Mouse (Mus musculus): Measurements from ENCODE around the gene Pwp2. TPM values are rescaled to one million over a fixed set of nuclear protein-coding genes. Genes with fewer than 3 reads are reported as not detected.
A peak's percentile ranks its signal among the peaks of the same experiment; 100 is the strongest.
"Not testable (repeated sequence)": the region's sequence is repeated elsewhere in the genome, so short reads cannot be mapped to it uniquely, and the experiment has no call there.

Gene Pwp2
- polyA plus RNA-seq, 1 experiment from 2014 or later, result 20.9 TPM

- Histone ChIP-seq H3K9me3 (replicated peaks) (no peaks in the 10 kb centered on the region), H3K4me3 (no peak overlapping the region), H3K9ac (no peak overlapping the region), H3K4me2 (replicated peaks) (peak overlapping the region; percentile 33), H3K27me3 (no peaks in the 10 kb centered on the region), H3K4me1 (peaks cover 9% of the 10 kb centered on the region), H3K27ac (no peak overlapping the region), H3K36me3 (no peaks in the 10 kb centered on the region)
- WGBS, result 17% methylated on average over 14 of the region's 14 CpGs
- ATAC-seq (ENCODE audit: low FRiP score), result peak; percentile 48
Observed at GRCm38 (mm10) chr10:78134975-78135798, 49.8 kb downstream of the Pwp2 start.

- H3K27me3 ChIP-seq, result no peaks in the 10 kb centered on the region
- no peak for ATAC-seq (ENCODE audit: low FRiP score)
- H3K4me3 ChIP-seq, result no peak overlapping the region
- H3K9me3 ChIP-seq (replicated peaks), result no peaks in the 10 kb centered on the region
- H3K36me3 ChIP-seq, result no peaks in the 10 kb centered on the region
- no peak overlapping the region for H3K9ac ChIP-seq
- no peak overlapping the region for H3K27ac ChIP-seq
- H3K4me1 ChIP-seq, result peaks cover 9% of the 10 kb centered on the region
- WGBS, result 71% methylated on average over 4 of the region's 4 CpGs
- H3K4me2 ChIP-seq (replicated peaks), result no peak overlapping the region
Observed at GRCm38 (mm10) chr10:78134400-78134799, 50.5 kb downstream of the Pwp2 start.

- no peak for ATAC-seq (ENCODE audit: low FRiP score)
Observed at GRCm38 (mm10) chr10:78129998-78130397, 55.0 kb downstream of the Pwp2 start.

GRCm38 (mm10) chr10:78129423-78129822, 55.5 kb downstream of the Pwp2 start:
- whole genome bisulfite sequencing, result 51% methylated on average over 11 of the region's 11 CpGs
- no peak for ATAC-seq (ENCODE audit: low FRiP score)
- H3K4me2 ChIP-seq (replicated peaks), result no peak overlapping the region
- no peaks in the 10 kb centered on the region for H3K36me3 ChIP-seq
- no peaks in the 10 kb centered on the region for H3K9me3 ChIP-seq (replicated peaks)
- H3K9ac ChIP-seq, result no peak overlapping the region
- H3K27ac ChIP-seq, result no peak overlapping the region
- H3K4me1 ChIP-seq, result no peaks in the 10 kb centered on the region
- no peak overlapping the region for H3K4me3 ChIP-seq
- no peaks in the 10 kb centered on the region for H3K27me3 ChIP-seq

More at GRCm38 (mm10) chr10:78129998-78130397, 55.0 kb downstream of the Pwp2 start:
- Histone ChIP-seq H3K27ac (no peak overlapping the region), H3K4me2 (replicated peaks) (no peak overlapping the region), H3K27me3 (no peaks in the 10 kb centered on the region), H3K9ac (no peak overlapping the region), H3K4me1 (peaks cover 3% of the 10 kb centered on the region), H3K9me3 (replicated peaks) (no peaks in the 10 kb centered on the region), H3K4me3 (no peak overlapping the region), H3K36me3 (no peaks in the 10 kb centered on the region)
- 74% methylated on average over 4 of the region's 4 CpGs for WGBS

- H3K27ac ChIP-seq, result no peak overlapping the region
- no peak overlapping the region for H3K9ac ChIP-seq
- H3K4me1 ChIP-seq, result no peaks in the 10 kb centered on the region
- no peaks in the 10 kb centered on the region for H3K9me3 ChIP-seq (replicated peaks)
- no peaks in the 10 kb centered on the region for H3K36me3 ChIP-seq
- H3K27me3 ChIP-seq, result no peaks in the 10 kb centered on the region
- no peak overlapping the region for H3K4me2 ChIP-seq (replicated peaks)
- H3K4me3 ChIP-seq, result no peak overlapping the region
- WGBS, result 88% methylated on average over 2 of the region's 2 CpGs
- no peak for ATAC-seq (ENCODE audit: low FRiP score)
Observed at GRCm38 (mm10) chr10:78128647-78129046, 56.3 kb downstream of the Pwp2 start.

- no peaks in the 10 kb centered on the region for H3K36me3 ChIP-seq
- H3K4me2 ChIP-seq (replicated peaks), result no peak overlapping the region
- no peak overlapping the region for H3K4me3 ChIP-seq
- ATAC-seq (ENCODE audit: low FRiP score), result no peak
- H3K9me3 ChIP-seq (replicated peaks), result no peaks in the 10 kb centered on the region
- no peaks in the 10 kb centered on the region for H3K27me3 ChIP-seq
- WGBS, result 42% methylated on average over 1 of the region's 1 CpGs
- H3K4me1 ChIP-seq, result no peaks in the 10 kb centered on the region
- no peak overlapping the region for H3K27ac ChIP-seq
- no peak overlapping the region for H3K9ac ChIP-seq
Observed at GRCm38 (mm10) chr10:78127931-78128330, 57.0 kb downstream of the Pwp2 start.

- H3K9ac ChIP-seq, result no peak overlapping the region
- no peak for ATAC-seq (ENCODE audit: low FRiP score)
- WGBS, result 67% methylated on average over 9 of the region's 9 CpGs
- no peak overlapping the region for H3K27ac ChIP-seq
- no peaks in the 10 kb centered on the region for H3K9me3 ChIP-seq (replicated peaks)
- H3K36me3 ChIP-seq, result no peaks in the 10 kb centered on the region
- no peak overlapping the region for H3K4me2 ChIP-seq (replicated peaks)
- H3K27me3 ChIP-seq, result no peaks in the 10 kb centered on the region
- no peaks in the 10 kb centered on the region for H3K4me1 ChIP-seq
- no peak overlapping the region for H3K4me3 ChIP-seq
Observed at GRCm38 (mm10) chr10:78127046-78127870, 57.7 kb downstream of the Pwp2 start.

- Histone ChIP-seq H3K9me3 (replicated peaks) (no peaks in the 10 kb centered on the region), H3K27ac (no peak overlapping the region), H3K4me1 (no peaks in the 10 kb centered on the region), H3K4me3 (no peak overlapping the region), H3K9ac (no peak overlapping the region), H3K4me2 (replicated peaks) (no peak overlapping the region), H3K36me3 (no peaks in the 10 kb centered on the region), H3K27me3 (no peaks in the 10 kb centered on the region)
- no peak for ATAC-seq (ENCODE audit: low FRiP score)
- WGBS, result 93% methylated on average over 5 of the region's 5 CpGs
Observed at GRCm38 (mm10) chr10:78126311-78126710, 58.6 kb downstream of the Pwp2 start.

GRCm38 (mm10) chr10:78125061-78125460, 59.9 kb downstream of the Pwp2 start:
- ATAC-seq (ENCODE audit: low FRiP score), result not testable (repeated sequence)
- WGBS, result 78% methylated on average over 8 of the region's 8 CpGs

GRCm38 (mm10) chr10:78124137-78124536, 60.8 kb downstream of the Pwp2 start:
- not testable (repeated sequence) for ATAC-seq (ENCODE audit: low FRiP score); H3K9me3 ChIP-seq (replicated peaks)
- WGBS, result 74% methylated on average over 6 of the region's 6 CpGs

More at GRCm38 (mm10) chr10:78125061-78125460, 59.9 kb downstream of the Pwp2 start:
- H3K4me2 ChIP-seq (replicated peaks); H3K36me3 ChIP-seq; H3K4me1 ChIP-seq; H3K27ac ChIP-seq; H3K27me3 ChIP-seq; H3K9me3 ChIP-seq (replicated peaks); H3K9ac ChIP-seq; H3K4me3 ChIP-seq: not testable (repeated sequence)

More at GRCm38 (mm10) chr10:78124137-78124536, 60.8 kb downstream of the Pwp2 start:
- H3K4me1 ChIP-seq; H3K9ac ChIP-seq; H3K36me3 ChIP-seq; H3K27me3 ChIP-seq; H3K4me3 ChIP-seq; H3K27ac ChIP-seq; H3K4me2 ChIP-seq (replicated peaks): not testable (repeated sequence)
